Mouse (Mus musculus): ENCODE measurements around the gene Agtpbp1.

DNA sequence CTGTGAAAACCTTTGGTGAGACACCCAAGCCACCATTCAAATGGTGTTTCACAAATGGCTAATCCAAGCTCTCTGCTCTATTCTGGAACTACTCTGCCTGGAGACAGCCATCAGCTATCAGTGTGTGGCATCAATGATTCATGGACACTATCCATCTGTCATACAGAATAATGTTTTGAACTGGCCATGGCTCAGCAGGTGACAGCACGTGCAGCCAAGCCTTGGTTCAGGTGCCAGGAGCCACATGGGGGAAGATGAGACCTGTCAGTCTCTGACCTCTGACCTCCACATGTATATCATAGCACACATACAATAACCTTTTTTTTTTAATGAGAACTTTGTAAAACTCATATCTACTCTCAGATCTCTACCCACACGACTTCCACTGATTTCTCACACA lies 32.3 kb downstream of the Agtpbp1 start:
- no peak for TF ChIP-seq POLR2A (IDR thresholded peaks at IDR 0.05; ENCODE audit: control insufficient read depth, extremely low read depth, insufficient read depth, low read length, poor library complexity)
- no peak for TF ChIP-seq CTCF (IDR thresholded peaks at IDR 0.05; ENCODE audit: borderline replicate concordance, control insufficient read depth, extremely low read depth, insufficient read depth, low read length, poor library complexity)
